Mouse (Mus musculus) spleen, adult 2 months (tissue): ENCODE results near the gene Gm815.

Source experiments
- CTCF ChIP-seq: fragments of 200-500 bp; IDR thresholded peaks from 2 replicates; pipeline ENCODE4 v1.5.1; 2011; ENCODE audit warnings: mild to moderate bottlenecking, inconsistent platforms; ENCODE audit not compliant: insufficient read depth, insufficient read length, insufficient replicate concordance; ENCODE audit errors: extremely low read depth
- POLR2A ChIP-seq: fragments of 200-500 bp; IDR thresholded peaks from 2 replicates; pipeline ENCODE4 v1.6.1; 2011; ENCODE audit warnings: low read depth, low read length, inconsistent platforms

DNA sequence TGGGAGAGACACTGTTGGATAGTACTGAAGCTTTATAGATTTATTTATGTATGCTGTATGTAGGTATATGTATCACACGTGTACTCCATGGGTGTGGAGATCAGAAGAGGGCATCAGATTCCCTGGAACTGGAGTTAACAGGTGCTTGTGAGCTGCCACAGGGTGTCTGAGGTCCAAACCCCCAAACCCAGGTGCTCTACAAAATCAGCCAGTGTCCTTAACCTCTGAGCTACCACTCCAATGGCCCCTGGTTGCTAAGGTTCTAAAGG, 39.7 kb upstream of the Gm815 start:
- no peak for TF ChIP-seq CTCF
- TF ChIP-seq POLR2A, result no peak
